ENCODE assay signal across 8 mouse cellular contexts in genomic region chr5:33019426-33019821, GRCm38 (mm10). TPM values are rescaled to one million over a fixed set of nuclear protein-coding genes. Genes with fewer than 3 reads are reported as not detected.
DNase-seq lines count a peak whose midpoint lies in the region; ATAC-seq and TF ChIP-seq lines count a peak whose summit lies in the region.

No protein-coding gene starts in this region.

- H3K4me2 ChIP-seq in heart, embryonic 13.5 days, result peak overlapping the region; percentile 87
- peak overlapping the region; percentile 51 for H3K4me2 ChIP-seq in forebrain, postnatal 0 days (ENCODE audit: low read depth)
- peak overlapping the region; percentile 88 for H3K4me2 ChIP-seq in liver, postnatal 0 days (ENCODE audit: low read depth, low read length)

- WGBS in heart, embryonic 13.5 days, result under 1% methylated on average over 12 of the region's 12 CpGs
- WGBS in forebrain, postnatal 0 days, result 0% methylated on average over 12 of the region's 12 CpGs
- 0% methylated on average over 12 of the region's 12 CpGs for WGBS in liver, postnatal 0 days (ENCODE audit: insufficient replicate concordance)

- H3K4me1 ChIP-seq in heart, embryonic 13.5 days, result peaks cover 54% of the 10 kb centered on the region
- peaks cover 36 to 52% of the 10 kb centered on the region in 2 experiments for H3K4me1 ChIP-seq in MEL (ENCODE audit: control insufficient read depth in 1 of 2, insufficient read depth in 2 of 2, low read length in 2 of 2)
- H3K4me1 ChIP-seq in forebrain, postnatal 0 days (ENCODE audit: insufficient read depth), result peaks cover 35% of the 10 kb centered on the region
- peaks cover 38% of the 10 kb centered on the region for H3K4me1 ChIP-seq in liver, postnatal 0 days (ENCODE audit: insufficient read depth)

- H3K27me3 ChIP-seq in heart, embryonic 13.5 days (replicated peaks), result no peaks in the 10 kb centered on the region
- no peaks in the 10 kb centered on the region for H3K27me3 ChIP-seq in MEL (ENCODE audit: control insufficient read depth in 1 of 2, insufficient read depth in 2 of 2, low read length in 2 of 2)
- H3K27me3 ChIP-seq in forebrain, postnatal 0 days (ENCODE audit: insufficient read depth, low read length), result no peaks in the 10 kb centered on the region
- no peaks in the 10 kb centered on the region for H3K27me3 ChIP-seq in liver, postnatal 0 days (ENCODE audit: insufficient read depth, low read length)

- ATAC-seq in heart, embryonic 13.5 days (ENCODE audit: extremely low read depth, insufficient number of reproducible peaks, low FRiP score, low TSS enrichment), result no peak
- no peak for ATAC-seq in forebrain, postnatal 0 days
- ATAC-seq in liver, postnatal 0 days, result no peak

- TF ChIP-seq POLR2A in MEL (IDR thresholded peaks at IDR 0.05; ENCODE audit: control insufficient read depth in 1 of 2, insufficient read depth in 1 of 2, low read depth in 1 of 2, low read length in 2 of 2, poor library complexity in 1 of 2), result no peak; a peak in 1 of 4 replicates

- DNase-seq in heart, postnatal 25 days (ENCODE audit: low spot score), result no peak
- peak; percentile 70 for DNase-seq in MEL (ENCODE audit: low read depth, low spot score)
- DNase-seq in forebrain, postnatal 0 days, result peak; percentile 56
- no peak for DNase-seq in liver, postnatal 0 days
- no peak for DNase-seq in gastrocnemius, postnatal 14 days
- DNase-seq in layer of hippocampus, postnatal 36 days, result no peak
- no peak for DNase-seq in kidney, adult 11 months

- H3K36me3 ChIP-seq in heart, embryonic 13.5 days, result peaks cover 33% of the 10 kb centered on the region
- peaks cover 7 to 56% of the 10 kb centered on the region in 2 experiments for H3K36me3 ChIP-seq in MEL (ENCODE audit: control insufficient read depth in 1 of 2, insufficient read depth in 2 of 2, low read length in 2 of 2)
- H3K36me3 ChIP-seq in forebrain, postnatal 0 days (ENCODE audit: insufficient read depth), result no peaks in the 10 kb centered on the region
- H3K36me3 ChIP-seq in liver, postnatal 0 days (replicated peaks; ENCODE audit: insufficient read depth, low read length), result peaks cover 26% of the 10 kb centered on the region

- peak overlapping the region; percentile 100 for H3K27ac ChIP-seq in heart, embryonic 13.5 days (replicated peaks)
- H3K27ac ChIP-seq in MEL (ENCODE audit: control insufficient read depth, low read depth, low read length), result peak overlapping the region; percentile 90
- peak overlapping the region; percentile 96 for H3K27ac ChIP-seq in forebrain, postnatal 0 days (ENCODE audit: low read depth, low read length)
- H3K27ac ChIP-seq in liver, postnatal 0 days (ENCODE audit: low read depth), result peak overlapping the region; percentile 98

- no peak for TF ChIP-seq EP300 in MEL (IDR thresholded peaks at IDR 0.05; ENCODE audit: low read depth in 1 of 2, low read length in 2 of 2)
- no peak for TF ChIP-seq EP300 in liver, postnatal 0 days (IDR thresholded peaks at IDR 0.05; ENCODE audit: low read depth)

- no peaks in the 10 kb centered on the region for H3K9me3 ChIP-seq in heart, embryonic 13.5 days
- H3K9me3 ChIP-seq in MEL (replicated peaks; ENCODE audit: insufficient read depth, low read length), result no peaks in the 10 kb centered on the region
- no peaks in the 10 kb centered on the region for H3K9me3 ChIP-seq in forebrain, postnatal 0 days (ENCODE audit: low read length)
- H3K9me3 ChIP-seq in liver, postnatal 0 days (ENCODE audit: low read length), result no peaks in the 10 kb centered on the region

- no peak for TF ChIP-seq RAD21 in MEL (IDR thresholded peaks at IDR 0.05; ENCODE audit: low read depth, low read length)

- no peak for TF ChIP-seq CTCF in MEL (IDR thresholded peaks at IDR 0.05 in 2 of 3, conservative IDR thresholded peaks at IDR 0.05 in 1 of 3; ENCODE audit: control insufficient read depth in 1 of 3, insufficient read depth in 1 of 3, low read depth in 2 of 3, low read length in 3 of 3, poor library complexity in 1 of 3, severe bottlenecking in 1 of 3)
- no peak for TF ChIP-seq CTCF in forebrain, postnatal 0 days (IDR thresholded peaks at IDR 0.05; ENCODE audit: low read depth)
- TF ChIP-seq CTCF in liver, postnatal 0 days (IDR thresholded peaks at IDR 0.05; ENCODE audit: low read depth), result no peak

- peaks cover 50% of the 10 kb centered on the region for H3K79me2 ChIP-seq in MEL (ENCODE audit: control insufficient read depth, insufficient read depth, low read length, poor library complexity)

- intact Hi-C loops in heart, postnatal 25 days (cut with DNase I), result no loop called here
- intact Hi-C loops in gastrocnemius, postnatal 14 days (cut with DNase I; ENCODE audit: low total_unique reads), result no loop called here

- H3K9ac ChIP-seq in heart, embryonic 13.5 days, result peak overlapping the region; percentile 99
- peak overlapping the region; percentile 92 for H3K9ac ChIP-seq in MEL (ENCODE audit: control insufficient read depth, low read depth, low read length, poor library complexity, severe bottlenecking)
- H3K9ac ChIP-seq in forebrain, postnatal 0 days, result peak overlapping the region; percentile 84
- H3K9ac ChIP-seq in liver, postnatal 0 days (replicated peaks), result peak overlapping the region; percentile 94

- peak overlapping the region; percentile 82 for H3K4me3 ChIP-seq in heart, embryonic 13.5 days
- H3K4me3 ChIP-seq in MEL (ENCODE audit: control insufficient read depth in 1 of 2, insufficient read depth in 1 of 2, low read depth in 2 of 2, low read length in 2 of 2), result peak overlapping the region; percentile 91 to 93
- H3K4me3 ChIP-seq in forebrain, postnatal 0 days (ENCODE audit: low read depth, low read length), result peak overlapping the region; percentile 87
- H3K4me3 ChIP-seq in liver, postnatal 0 days (ENCODE audit: low read depth, low read length), result peak overlapping the region; percentile 91

TF ChIP-seq in MEL, 35 proteins besides CTCF, POLR2A, EP300 and RAD21:
- TF ChIP-seq POLR2AphosphoS2 (IDR thresholded peaks at IDR 0.05; ENCODE audit: low read length), result no peak
- no peak for TF ChIP-seq USF1 (IDR thresholded peaks at IDR 0.05; ENCODE audit: low read depth, low read length)
- no peak for TF ChIP-seq TBP (IDR thresholded peaks at IDR 0.05; ENCODE audit: low read depth, low read length)
- no peak for TF ChIP-seq ELF1 (IDR thresholded peaks at IDR 0.05; ENCODE audit: low read depth, low read length)
- TF ChIP-seq GABPA (IDR thresholded peaks at IDR 0.05; ENCODE audit: low read depth, low read length), result no peak
- TF ChIP-seq MAFK (IDR thresholded peaks at IDR 0.05; ENCODE audit: borderline replicate concordance, low read depth, low read length), result no peak
- TF ChIP-seq CHD1 (IDR thresholded peaks at IDR 0.05; ENCODE audit: low read depth, low read length), result peak; percentile 80; the same call in 1 of the 2 replicates
- no peak for TF ChIP-seq USF2 (IDR thresholded peaks at IDR 0.05; ENCODE audit: borderline replicate concordance in 1 of 2, insufficient read depth in 1 of 2, low read depth in 1 of 2, low read length in 2 of 2)
- TF ChIP-seq SIN3A (IDR thresholded peaks at IDR 0.05; ENCODE audit: low read length), result peak; percentile 36; the same call in 1 of the 2 replicates
- TF ChIP-seq SMC3 (IDR thresholded peaks at IDR 0.05; ENCODE audit: low read depth, low read length), result no peak
- no peak for TF ChIP-seq ZNF384 (IDR thresholded peaks at IDR 0.05; ENCODE audit: low read depth, low read length)
- no peak for TF ChIP-seq TAL1 (IDR thresholded peaks at IDR 0.05; ENCODE audit: low read length)
- TF ChIP-seq MXI1 (IDR thresholded peaks at IDR 0.05; ENCODE audit: low read depth, low read length), result no peak
- TF ChIP-seq NELFE (IDR thresholded peaks at IDR 0.05; ENCODE audit: low read depth, low read length), result no peak
- TF ChIP-seq JUND (IDR thresholded peaks at IDR 0.05; ENCODE audit: low read depth, low read length), result no peak
- no peak for TF ChIP-seq BHLHE40 (IDR thresholded peaks at IDR 0.05; ENCODE audit: borderline replicate concordance, low read depth, low read length)
- TF ChIP-seq POLR2AphosphoS5 (IDR thresholded peaks at IDR 0.05; ENCODE audit: borderline replicate concordance, low read depth, low read length), result no peak
- no peak for TF ChIP-seq ZMIZ1 (IDR thresholded peaks at IDR 0.05; ENCODE audit: low read depth, low read length)
- 0 out of 2 replicates have a peak, but pooled peaks have one; percentile 6 for TF ChIP-seq MEF2A (IDR thresholded peaks at IDR 0.05; ENCODE audit: extremely low read depth, insufficient replicate concordance, low read depth, low read length, poor library complexity, severe bottlenecking)
TF ChIP-seq in MEL: peak in this region for 3.

RNA-seq across cellular contexts. Expression of gene Ywhah, which starts 0.8 kb away (rescaled TPM):
- 406 and 460 TPM in 2 replicates for polyA plus RNA-seq in heart, embryonic 13.5 days (2015; fragmentation: Nextera tagmentation; extraction: Ambion mirVana)
- total RNA-seq in heart, postnatal 25 days (2021), result 100 to 1,000 TPM in 1 of 2 experiments, 10 to 100 TPM in 1; 93.4 to 103 TPM
- 80.0 and 91.5 TPM in 2 replicates for total RNA-seq in MEL (2012; rRNA removed)
- polyA plus RNA-seq in MEL (2012; ENCODE audit: insufficient read depth in 1 of 2, insufficient read length in 2 of 2, low read depth in 1 of 2, low replicate concordance in 2 of 2, missing spikeins in 1 of 2), result 100 to 1,000 TPM in 1 of 2 experiments, not detected in 1; 312 TPM
- 475 and 549 TPM in 2 replicates for total RNA-seq in forebrain, postnatal 0 days (2014; rRNA removed)
- polyA plus RNA-seq in forebrain, postnatal 0 days (2015; fragmentation: Nextera tagmentation; extraction: Ambion mirVana), result 744 and 971 TPM in 2 replicates
- polyA plus RNA-seq in liver, postnatal 0 days (2015; fragmentation: Nextera tagmentation; extraction: Ambion mirVana), result 125 and 133 TPM in 2 replicates
- total RNA-seq in gastrocnemius, postnatal 14 days (2021), result 10 to 100 TPM; 68.9 to 81.7 TPM
- 1,000 to 10,000 TPM; 1,183 to 1,342 TPM for total RNA-seq in layer of hippocampus, postnatal 36 days (2021)

Comparison
In these comparisons a context has a peak if more than half of its experiments do, and no peak if none do; other contexts are left out.
1. DNase-seq: peak in MEL (single experiment) and forebrain, postnatal 0 days (single experiment); none in heart, postnatal 25 days (single experiment), liver, postnatal 0 days (single experiment), gastrocnemius, postnatal 14 days (single experiment), layer of hippocampus, postnatal 36 days (0 of 2) and kidney, adult 11 months (single experiment).
2. Peak in every context shown above with its lines, with median percentiles within 50 percentile points of each other: H3K27ac ChIP-seq, H3K4me2 ChIP-seq, H3K4me3 ChIP-seq and H3K9ac ChIP-seq.